Mouse (Mus musculus) neural tube, embryonic 13.5 days (tissue): ENCODE data around the gene Kcnq1. TPM values are rescaled to one million over a fixed set of nuclear protein-coding genes. Genes with fewer than 3 reads are reported as not detected.
A peak's percentile ranks its signal among the peaks of the same experiment; 100 is the strongest.

Experiments used
- ATAC-seq: fragments of 200-750 bp; cut with Nextera tagmentation; 2 replicates; pipeline ENCODE4 v1.8.0; 2017; ENCODE audit warnings: low read depth, mild to moderate bottlenecking, moderate TSS enrichment, moderate library complexity
- H3K27ac ChIP-seq: fragments of 300-500 bp; sonication (generic); replicated peaks from 2 replicates; pipeline ENCODE4 v1.5.1; 2015; ENCODE audit warnings: moderate library complexity, mild to moderate bottlenecking, inconsistent platforms
- H3K27me3 ChIP-seq: fragments of 300-500 bp; sonication (generic); 2 replicates; pipeline ENCODE4 v1.6.1; 2015; ENCODE audit warnings: mild to moderate bottlenecking, inconsistent platforms
- H3K36me3 ChIP-seq: fragments of 300-500 bp; sonication (generic); 2 replicates; pipeline ENCODE4 v1.6.1; 2015; ENCODE audit warnings: mild to moderate bottlenecking, inconsistent platforms
- H3K4me1 ChIP-seq: fragments of 300-500 bp; sonication (generic); replicated peaks from 2 replicates; pipeline ENCODE4 v1.6.1; 2015; ENCODE audit warnings: inconsistent platforms
- H3K4me2 ChIP-seq: fragments of 300-500 bp; sonication (generic); 2 replicates; pipeline ENCODE4 v1.6.1; 2015; ENCODE audit warnings: inconsistent platforms, mild to moderate bottlenecking, moderate library complexity
- H3K4me3 ChIP-seq: fragments of 300-500 bp; sonication (generic); 2 replicates; pipeline ENCODE4 v1.5.1; 2015; ENCODE audit warnings: mild to moderate bottlenecking, inconsistent platforms
- H3K9ac ChIP-seq: fragments of 300-500 bp; sonication (generic); 2 replicates; pipeline ENCODE4 v1.6.1; 2015; ENCODE audit warnings: moderate library complexity, mild to moderate bottlenecking, inconsistent platforms
- H3K9me3 ChIP-seq: fragments of 300-500 bp; sonication (generic); 2 replicates; pipeline ENCODE4 v1.6.1; 2016; ENCODE audit warnings: inconsistent platforms
- WGBS: fragments of 180-500 bp; shearing (Covaris S2); methylation state at CpG from one replicate; pipeline ENCODE4 v1.1.7; 2015; 5-methylcytosine and 5-hydroxymethylcytosine counted together
- polyA plus RNA-seq: library from polyadenylated mRNA; unstranded; fragments of >200 nt; fragmentation: Nextera tagmentation; extraction: Ambion mirVana; gene quantifications from 2 replicates; pipeline ENCODE4 v1.2.1, GENCODE M21; 2015

Gene Kcnq1
- polyA plus RNA-seq, 1 experiment from 2014 or later: 1.3 TPM

GRCm38 (mm10) chr7:143390277-143390948 lies 284.3 kb downstream of the Kcnq1 start:
- H3K4me2 ChIP-seq: no peak overlapping the region
- H3K9me3 ChIP-seq: no peaks in the 10 kb centered on the region
- H3K4me1 ChIP-seq: peaks cover 31% of the 10 kb centered on the region
- WGBS: 71% methylated on average over 12 of the region's 12 CpGs
- H3K36me3 ChIP-seq: no peaks in the 10 kb centered on the region
- no peak for ATAC-seq
- no peak overlapping the region for H3K9ac ChIP-seq
- H3K27ac ChIP-seq: 0 out of 2 replicates have a peak overlapping the region, but pooled peaks have one; percentile 28
- H3K27me3 ChIP-seq: no peaks in the 10 kb centered on the region
- H3K4me3 ChIP-seq: no peak overlapping the region

- ATAC-seq: no peak
- Histone ChIP-seq H3K4me3 (no peak overlapping the region), H3K9ac (no peak overlapping the region), H3K27me3 (no peaks in the 10 kb centered on the region), H3K9me3 (no peaks in the 10 kb centered on the region), H3K4me2 (no peak overlapping the region), H3K36me3 (no peaks in the 10 kb centered on the region), H3K27ac (no peak overlapping the region), H3K4me1 (peaks cover 6% of the 10 kb centered on the region)
- WGBS: 78% methylated on average over 9 of the region's 9 CpGs
Measured at GRCm38 (mm10) chr7:143395113-143395563, 289.0 kb downstream of the Kcnq1 start.

GRCm38 (mm10) chr7:143399756-143400155 lies 293.6 kb downstream of the Kcnq1 start:
- Histone ChIP-seq H3K27ac (no peak overlapping the region), H3K27me3 (no peaks in the 10 kb centered on the region), H3K4me1 (peaks cover 11% of the 10 kb centered on the region; the same call in 1 of the 2 replicates), H3K9ac (no peak overlapping the region), H3K36me3 (no peaks in the 10 kb centered on the region), H3K9me3 (0 out of 2 replicates have a peak, but pooled peaks cover 3% of the 10 kb centered on the region), H3K4me2 (no peak overlapping the region), H3K4me3 (no peak overlapping the region)
- no peak for ATAC-seq
- WGBS: 84% methylated on average over 10 of the region's 10 CpGs

GRCm38 (mm10) chr7:143400599-143400998 lies 294.4 kb downstream of the Kcnq1 start:
- H3K9ac ChIP-seq: no peak overlapping the region
- H3K4me3 ChIP-seq: no peak overlapping the region
- H3K4me2 ChIP-seq: no peak overlapping the region
- WGBS: 25% methylated on average over 6 of the region's 6 CpGs
- no peak overlapping the region for H3K27ac ChIP-seq
- 0 out of 2 replicates have a peak, but pooled peaks cover 3% of the 10 kb centered on the region for H3K9me3 ChIP-seq
- no peaks in the 10 kb centered on the region for H3K36me3 ChIP-seq
- peaks cover 11% of the 10 kb centered on the region; the same call in 1 of the 2 replicates for H3K4me1 ChIP-seq
- ATAC-seq: no peak
- H3K27me3 ChIP-seq: 0 out of 2 replicates have a peak, but pooled peaks cover 1% of the 10 kb centered on the region

- H3K4me1 ChIP-seq: peaks cover 11% of the 10 kb centered on the region; the same call in 1 of the 2 replicates
- WGBS: 65% methylated on average over 5 of the region's 5 CpGs
- 0 out of 2 replicates have a peak, but pooled peaks cover 4% of the 10 kb centered on the region for H3K27me3 ChIP-seq
Measured at GRCm38 (mm10) chr7:143401429-143402016, 295.4 kb downstream of the Kcnq1 start.

GRCm38 (mm10) chr7:143404296-143404695 lies 298.1 kb downstream of the Kcnq1 start:
- Histone ChIP-seq H3K4me1 (peaks cover 27% of the 10 kb centered on the region), H3K4me3 (no peak overlapping the region), H3K27ac (no peak overlapping the region), H3K27me3 (0 out of 2 replicates have a peak, but pooled peaks cover 4% of the 10 kb centered on the region), H3K9ac (no peak overlapping the region), H3K9me3 (peaks cover 3% of the 10 kb centered on the region; the same call in 1 of the 2 replicates), H3K36me3 (no peaks in the 10 kb centered on the region), H3K4me2 (no peak overlapping the region)
- 85% methylated on average over 6 of the region's 6 CpGs for WGBS
- ATAC-seq: no peak

More at GRCm38 (mm10) chr7:143401429-143402016, 295.4 kb downstream of the Kcnq1 start:
- Histone ChIP-seq H3K9me3 (peaks cover 3% of the 10 kb centered on the region; the same call in 1 of the 2 replicates), H3K36me3 (no peaks in the 10 kb centered on the region), H3K4me3 (no peak overlapping the region), H3K9ac (no peak overlapping the region), H3K4me2 (no peak overlapping the region), H3K27ac (no peak overlapping the region)
- ATAC-seq: no peak

GRCm38 (mm10) chr7:143407931-143408501 lies 301.9 kb downstream of the Kcnq1 start:
- ATAC-seq: peak; percentile 53
- peak overlapping the region; percentile 38; the same call in 1 of the 2 replicates for H3K27ac ChIP-seq
- 52% methylated on average over 9 of the region's 9 CpGs for WGBS

GRCm38 (mm10) chr7:143408615-143409021 lies 302.5 kb downstream of the Kcnq1 start:
- Histone ChIP-seq H3K9me3 (no peaks in the 10 kb centered on the region; the same call in 1 of the 2 replicates), H3K4me3 (no peak overlapping the region), H3K4me1 (peaks cover 16% of the 10 kb centered on the region), H3K36me3 (no peaks in the 10 kb centered on the region), H3K27me3 (0 out of 2 replicates have a peak, but pooled peaks cover 4% of the 10 kb centered on the region), H3K27ac (peak overlapping the region; percentile 38; the same call in 1 of the 2 replicates), H3K4me2 (no peak overlapping the region), H3K9ac (no peak overlapping the region)
- ATAC-seq: peak; percentile 50
- WGBS: 44% methylated on average over 13 of the region's 13 CpGs

More at GRCm38 (mm10) chr7:143407931-143408501, 301.9 kb downstream of the Kcnq1 start:
- H3K4me1 ChIP-seq: peaks cover 16% of the 10 kb centered on the region
- 0 out of 2 replicates have a peak, but pooled peaks cover 4% of the 10 kb centered on the region for H3K27me3 ChIP-seq
- H3K9ac ChIP-seq: no peak overlapping the region
- no peak overlapping the region for H3K4me3 ChIP-seq
- H3K9me3 ChIP-seq: no peaks in the 10 kb centered on the region; the same call in 1 of the 2 replicates
- H3K4me2 ChIP-seq: no peak overlapping the region
- H3K36me3 ChIP-seq: no peaks in the 10 kb centered on the region

- no peaks in the 10 kb centered on the region for H3K27me3 ChIP-seq
- H3K4me2 ChIP-seq: no peak overlapping the region
- no peaks in the 10 kb centered on the region for H3K36me3 ChIP-seq
- no peaks in the 10 kb centered on the region for H3K9me3 ChIP-seq
- no peak overlapping the region for H3K27ac ChIP-seq
- H3K9ac ChIP-seq: no peak overlapping the region
- 77% methylated on average over 6 of the region's 6 CpGs for WGBS
- ATAC-seq: no peak
- no peak overlapping the region for H3K4me3 ChIP-seq
- H3K4me1 ChIP-seq: peaks cover 21% of the 10 kb centered on the region
Measured at GRCm38 (mm10) chr7:143412606-143413005, 306.4 kb downstream of the Kcnq1 start.

GRCm38 (mm10) chr7:143415070-143415469 lies 308.9 kb downstream of the Kcnq1 start:
- Histone ChIP-seq H3K4me3 (no peak overlapping the region), H3K9ac (no peak overlapping the region), H3K36me3 (no peaks in the 10 kb centered on the region), H3K27me3 (no peaks in the 10 kb centered on the region), H3K4me1 (peaks cover 5% of the 10 kb centered on the region), H3K9me3 (no peaks in the 10 kb centered on the region), H3K27ac (no peak overlapping the region), H3K4me2 (no peak overlapping the region)
- 59% methylated on average over 4 of the region's 4 CpGs for WGBS
- no peak for ATAC-seq

- no peak overlapping the region for H3K4me3 ChIP-seq
- H3K9me3 ChIP-seq: no peaks in the 10 kb centered on the region
- no peak overlapping the region for H3K9ac ChIP-seq
- no peak for ATAC-seq
- H3K27ac ChIP-seq: no peak overlapping the region
- H3K4me1 ChIP-seq: peaks cover 5% of the 10 kb centered on the region
- no peak overlapping the region for H3K4me2 ChIP-seq
- no peaks in the 10 kb centered on the region for H3K36me3 ChIP-seq
- WGBS: 84% methylated on average over 12 of the region's 12 CpGs
- H3K27me3 ChIP-seq: no peaks in the 10 kb centered on the region
Measured at GRCm38 (mm10) chr7:143416406-143416805, 310.2 kb downstream of the Kcnq1 start.

- Histone ChIP-seq H3K36me3 (no peaks in the 10 kb centered on the region), H3K4me1 (peaks cover 5% of the 10 kb centered on the region)
- no peak for ATAC-seq
Measured at GRCm38 (mm10) chr7:143417875-143418274, 311.7 kb downstream of the Kcnq1 start.

More at GRCm38 (mm10) chr7:143417875-143418274, 311.7 kb downstream of the Kcnq1 start:
- 76% methylated on average over 5 of the region's 5 CpGs for WGBS
- no peaks in the 10 kb centered on the region for H3K9me3 ChIP-seq
- no peak overlapping the region for H3K4me3 ChIP-seq
- no peak overlapping the region for H3K9ac ChIP-seq
- no peaks in the 10 kb centered on the region for H3K27me3 ChIP-seq
- H3K4me2 ChIP-seq: no peak overlapping the region
- no peak overlapping the region for H3K27ac ChIP-seq
